Mouse (Mus musculus) kidney, embryonic 15.5 days (tissue): ENCODE measurements around the gene Stat5b. TPM values are rescaled to one million over a fixed set of nuclear protein-coding genes. Genes with fewer than 3 reads are reported as not detected.
"Not testable (repeated sequence)": the region's sequence is repeated elsewhere in the genome, so short reads cannot be mapped to it uniquely, and the experiment has no call there.

ENCODE experiments used
- ATAC-seq: fragments of 200-750 bp; cut with Nextera tagmentation; replicated peaks from 2 replicates; pipeline ENCODE4 v1.8.0; 2017; ENCODE audit warnings: moderate TSS enrichment; ENCODE audit not compliant: low FRiP score
- H3K27ac ChIP-seq: fragments of 300-500 bp; sonication (generic); 2 replicates; pipeline ENCODE4 v1.5.1; 2015; ENCODE audit warnings: mild to moderate bottlenecking, inconsistent platforms
- H3K27me3 ChIP-seq: fragments of 300-500 bp; sonication (generic); 2 replicates; pipeline ENCODE4 v1.6.1; 2015; ENCODE audit warnings: inconsistent platforms
- H3K36me3 ChIP-seq: fragments of 300-500 bp; sonication (generic); 2 replicates; pipeline ENCODE4 v1.6.1; 2015; ENCODE audit warnings: inconsistent platforms
- H3K4me1 ChIP-seq: fragments of 300-500 bp; sonication (generic); 2 replicates; pipeline ENCODE4 v1.6.1; 2015; ENCODE audit warnings: inconsistent platforms
- H3K4me2 ChIP-seq: fragments of 300-500 bp; sonication (generic); 2 replicates; pipeline ENCODE4 v1.6.1; 2015; ENCODE audit warnings: moderate library complexity, mild to moderate bottlenecking, inconsistent platforms
- H3K4me3 ChIP-seq: fragments of 300-500 bp; sonication (generic); replicated peaks from 2 replicates; pipeline ENCODE4 v1.5.1; 2015; ENCODE audit warnings: mild to moderate bottlenecking, inconsistent platforms
- H3K9ac ChIP-seq: fragments of 300-500 bp; sonication (generic); 2 replicates; pipeline ENCODE4 v1.6.1; 2015; ENCODE audit warnings: mild to moderate bottlenecking, inconsistent platforms
- H3K9me3 ChIP-seq: fragments of 300-500 bp; sonication (generic); replicated peaks from 2 replicates; pipeline ENCODE4 v1.6.1; 2016; ENCODE audit warnings: inconsistent platforms
- WGBS: fragments of 180-500 bp; shearing (Covaris S2); methylation state at CpG from one replicate; pipeline ENCODE4 v1.1.7; 2015; ENCODE audit warnings: mixed read lengths; 5-methylcytosine and 5-hydroxymethylcytosine counted together
- polyA plus RNA-seq: library from polyadenylated mRNA; unstranded; fragments of >200 nt; fragmentation: Nextera tagmentation; extraction: Ambion mirVana; gene quantifications from 2 replicates; pipeline ENCODE4 v1.2.1, GENCODE M21; 2015

Stat5b gene
- polyA plus RNA-seq, 1 experiment from 2014 or later: 19.6 TPM

- Histone ChIP-seq H3K4me2 (no peak overlapping the region), H3K4me3 (no peak overlapping the region), H3K4me1 (peaks cover 6% of the 10 kb centered on the region; the same call in 1 of the 2 replicates), H3K27me3 (no peaks in the 10 kb centered on the region), H3K9ac (no peak overlapping the region), H3K27ac (no peak overlapping the region), H3K36me3 (peaks cover 40% of the 10 kb centered on the region), H3K9me3 (no peaks in the 10 kb centered on the region)
- no peak for ATAC-seq
- WGBS: 92% methylated on average over 2 of the region's 2 CpGs
These were observed 55.1 kb downstream of the Stat5b start for GRCm38 (mm10) chr11:100795386-100795785.

- no peak for ATAC-seq
- peaks cover 3% of the 10 kb centered on the region for H3K4me1 ChIP-seq
- 81% methylated on average over 2 of the region's 2 CpGs for WGBS
These were observed 59.0 kb downstream of the Stat5b start for GRCm38 (mm10) chr11:100791457-100792049.

GRCm38 (mm10) chr11:100790644-100791043 lies 59.9 kb downstream of the Stat5b start:
- not testable (repeated sequence) for H3K4me1 ChIP-seq, H3K9me3 ChIP-seq, H3K4me2 ChIP-seq, H3K27ac ChIP-seq, H3K27me3 ChIP-seq, ATAC-seq, H3K9ac ChIP-seq, H3K4me3 ChIP-seq
- 93% methylated on average over 9 of the region's 9 CpGs for WGBS
- H3K36me3 ChIP-seq: peaks cover 55% of the 10 kb centered on the region

More at GRCm38 (mm10) chr11:100791457-100792049, 59.0 kb downstream of the Stat5b start:
- Histone ChIP-seq H3K27ac (no peak overlapping the region), H3K36me3 (peaks cover 55% of the 10 kb centered on the region), H3K4me2 (no peak overlapping the region), H3K27me3 (no peaks in the 10 kb centered on the region), H3K9me3 (no peaks in the 10 kb centered on the region), H3K9ac (no peak overlapping the region), H3K4me3 (no peak overlapping the region)

GRCm38 (mm10) chr11:100789702-100790101 lies 60.8 kb downstream of the Stat5b start:
- Histone ChIP-seq H3K4me3 (no peak overlapping the region), H3K36me3 (peaks cover 60% of the 10 kb centered on the region), H3K4me1 (peaks cover 7% of the 10 kb centered on the region), H3K4me2 (no peak overlapping the region), H3K9ac (no peak overlapping the region), H3K27me3 (no peaks in the 10 kb centered on the region), H3K9me3 (no peaks in the 10 kb centered on the region), H3K27ac (no peak overlapping the region)
- 87% methylated on average over 3 of the region's 3 CpGs for WGBS
- ATAC-seq: no peak

- no peak overlapping the region for H3K4me2 ChIP-seq
- peaks cover 80% of the 10 kb centered on the region for H3K36me3 ChIP-seq
- ATAC-seq: no peak
- H3K4me3 ChIP-seq: no peak overlapping the region
- WGBS: 93% methylated on average over 2 of the region's 2 CpGs
- no peak overlapping the region for H3K9ac ChIP-seq
- peaks cover 7% of the 10 kb centered on the region for H3K4me1 ChIP-seq
- no peak overlapping the region for H3K27ac ChIP-seq
- no peaks in the 10 kb centered on the region for H3K27me3 ChIP-seq
- no peaks in the 10 kb centered on the region for H3K9me3 ChIP-seq
These were observed 64.8 kb downstream of the Stat5b start for GRCm38 (mm10) chr11:100785774-100786173.

GRCm38 (mm10) chr11:100784286-100784685 lies 66.2 kb downstream of the Stat5b start:
- Histone ChIP-seq H3K9me3 (no peaks in the 10 kb centered on the region), H3K36me3 (peaks cover 65% of the 10 kb centered on the region), H3K27ac (no peak overlapping the region), H3K4me1 (peaks cover 7% of the 10 kb centered on the region), H3K27me3 (no peaks in the 10 kb centered on the region), H3K4me3 (no peak overlapping the region), H3K9ac (no peak overlapping the region), H3K4me2 (no peak overlapping the region)
- no peak for ATAC-seq
- WGBS: 89% methylated on average over 8 of the region's 8 CpGs

GRCm38 (mm10) chr11:100782568-100782967 lies 68.0 kb downstream of the Stat5b start:
- Histone ChIP-seq H3K27ac (no peak overlapping the region), H3K9ac (no peak overlapping the region), H3K36me3 (peaks cover 48% of the 10 kb centered on the region), H3K4me1 (peaks cover 7% of the 10 kb centered on the region), H3K9me3 (no peaks in the 10 kb centered on the region), H3K4me2 (no peak overlapping the region), H3K4me3 (no peak overlapping the region), H3K27me3 (no peaks in the 10 kb centered on the region)
- 88% methylated on average over 13 of the region's 13 CpGs for WGBS
- no peak for ATAC-seq

- Histone ChIP-seq H3K4me1 (peaks cover 7% of the 10 kb centered on the region), H3K27ac (no peak overlapping the region), H3K27me3 (no peaks in the 10 kb centered on the region), H3K36me3 (peaks cover 45% of the 10 kb centered on the region), H3K9me3 (no peaks in the 10 kb centered on the region), H3K4me3 (no peak overlapping the region), H3K4me2 (no peak overlapping the region), H3K9ac (no peak overlapping the region)
- 89% methylated on average over 15 of the region's 15 CpGs for WGBS
- no peak for ATAC-seq
These were observed 68.6 kb downstream of the Stat5b start for GRCm38 (mm10) chr11:100781763-100782475.

- Histone ChIP-seq H3K4me1 (no peaks in the 10 kb centered on the region), H3K36me3 (peaks cover 33% of the 10 kb centered on the region), H3K9me3 (no peaks in the 10 kb centered on the region), H3K4me3 (no peak overlapping the region), H3K27ac (no peak overlapping the region), H3K27me3 (no peaks in the 10 kb centered on the region), H3K9ac (no peak overlapping the region), H3K4me2 (no peak overlapping the region)
- no peak for ATAC-seq
- 76% methylated on average over 8 of the region's 8 CpGs for WGBS
These were observed 70.3 kb downstream of the Stat5b start for GRCm38 (mm10) chr11:100780247-100780646.

- Histone ChIP-seq H3K4me2 (no peak overlapping the region), H3K4me3 (no peak overlapping the region), H3K9me3 (no peaks in the 10 kb centered on the region), H3K4me1 (no peaks in the 10 kb centered on the region), H3K27ac (no peak overlapping the region), H3K9ac (no peak overlapping the region), H3K36me3 (peaks cover 19% of the 10 kb centered on the region), H3K27me3 (no peaks in the 10 kb centered on the region)
- WGBS: 76% methylated on average over 3 of the region's 3 CpGs
- no peak for ATAC-seq
These were observed 72.5 kb downstream of the Stat5b start for GRCm38 (mm10) chr11:100778069-100778468.

GRCm38 (mm10) chr11:100775921-100776320 lies 74.6 kb downstream of the Stat5b start:
- Histone ChIP-seq H3K27me3 (no peaks in the 10 kb centered on the region), H3K4me3 (no peak overlapping the region), H3K4me2 (no peak overlapping the region), H3K9me3 (no peaks in the 10 kb centered on the region), H3K9ac (no peak overlapping the region), H3K36me3 (no peaks in the 10 kb centered on the region; the same call in 1 of the 2 replicates), H3K4me1 (no peaks in the 10 kb centered on the region), H3K27ac (no peak overlapping the region)
- WGBS: 84% methylated on average over 10 of the region's 10 CpGs
- ATAC-seq: no peak

- Histone ChIP-seq H3K4me1 (peaks cover 7% of the 10 kb centered on the region), H3K4me2 (no peak overlapping the region), H3K27ac (no peak overlapping the region), H3K27me3 (no peaks in the 10 kb centered on the region), H3K36me3 (no peaks in the 10 kb centered on the region; the same call in 1 of the 2 replicates), H3K9me3 (no peaks in the 10 kb centered on the region), H3K4me3 (no peak overlapping the region), H3K9ac (no peak overlapping the region)
- 87% methylated on average over 4 of the region's 4 CpGs for WGBS
- no peak for ATAC-seq
These were observed 76.3 kb downstream of the Stat5b start for GRCm38 (mm10) chr11:100774261-100774660.
